Mouse (Mus musculus): Measurements from ENCODE around the gene Gm15130.

Gm15130 gene

GRCm38 (mm10) chr2:111152836-111153235, at the start of gene Gm15130:
Gene Gm15130, minus strand, starts transcription at chr2:111152936.
- DNase-seq: no peak

GRCm38 (mm10) chr2:111182068-111182467, 29.3 kb upstream of the Gm15130 start:
- no peak for DNase-seq

- DNase-seq: no peak
Observed at GRCm38 (mm10) chr2:111135739-111136138, 17.0 kb downstream of the Gm15130 start.

- no peak for DNase-seq
Observed at GRCm38 (mm10) chr2:111105882-111106281, 46.9 kb downstream of the Gm15130 start, which contains the start of gene Gm13941. Gene Gm13941, minus strand, starts transcription at chr2:111105982.

Measured in right cerebral cortex, postnatal 4 days (tissue).